Mouse (Mus musculus) B cell, adult 2 months (primary cell): ENCODE results near the gene Tarsl2.

Source experiments
- DNase-seq, 2 experiments: peaks; one replicate each; pipeline ENCODE4 v3.0.0; 2022

The Tarsl2 gene

GRCm38 (mm10) chr7:65663225-65663790 is 18.6 kb downstream of the Tarsl2 start:
- DNase-seq: no peak

- DNase-seq: no peak
These were observed 19.2 kb downstream of the Tarsl2 start for GRCm38 (mm10) chr7:65663886-65664285.

DNA sequence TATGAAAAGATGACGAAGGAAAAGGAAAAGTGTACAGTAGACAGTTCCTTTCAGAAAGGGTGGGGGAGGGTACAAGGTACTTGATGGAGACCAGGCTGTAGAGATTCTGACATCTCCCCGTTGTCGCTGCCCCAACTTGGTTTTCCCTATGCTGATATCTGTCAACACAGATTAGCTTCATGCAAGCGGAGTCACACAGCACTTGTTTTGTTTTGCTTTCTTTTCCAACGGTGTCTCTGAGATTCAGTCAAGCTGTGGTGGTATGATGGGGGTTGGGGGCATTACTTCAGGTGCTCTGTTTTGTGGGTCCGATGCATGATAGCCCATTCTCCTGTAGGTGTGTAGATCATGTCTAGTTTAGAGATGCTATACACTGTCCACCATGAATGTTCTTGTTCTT is 22.8 kb downstream of the Tarsl2 start:
- DNase-seq: no peak

DNA sequence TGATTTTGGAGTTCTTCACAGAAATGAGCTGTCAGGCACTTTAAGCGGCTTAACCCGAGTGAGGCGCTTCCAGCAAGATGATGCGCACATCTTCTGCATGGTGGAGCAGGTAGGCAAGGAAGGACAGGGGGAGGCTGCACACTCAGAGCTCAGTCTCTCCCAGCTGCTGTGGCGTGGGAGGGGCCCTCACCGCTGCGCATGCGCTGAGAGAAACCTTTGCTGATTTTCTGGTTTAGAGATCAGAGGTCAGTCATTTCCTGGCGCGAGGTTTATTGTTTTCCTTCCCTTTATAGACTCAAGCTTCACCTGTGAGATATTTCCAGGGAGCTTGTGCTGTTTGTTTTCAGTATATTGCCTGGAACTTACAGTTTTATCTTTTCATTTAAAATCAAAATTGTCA is 33.4 kb downstream of the Tarsl2 start:
- no peak for DNase-seq

GRCm38 (mm10) chr7:65678900-65679595 is 34.4 kb downstream of the Tarsl2 start:
- no peak for DNase-seq

- DNase-seq: no peak
These were observed 36.5 kb downstream of the Tarsl2 start for GRCm38 (mm10) chr7:65681166-65681565.

DNA sequence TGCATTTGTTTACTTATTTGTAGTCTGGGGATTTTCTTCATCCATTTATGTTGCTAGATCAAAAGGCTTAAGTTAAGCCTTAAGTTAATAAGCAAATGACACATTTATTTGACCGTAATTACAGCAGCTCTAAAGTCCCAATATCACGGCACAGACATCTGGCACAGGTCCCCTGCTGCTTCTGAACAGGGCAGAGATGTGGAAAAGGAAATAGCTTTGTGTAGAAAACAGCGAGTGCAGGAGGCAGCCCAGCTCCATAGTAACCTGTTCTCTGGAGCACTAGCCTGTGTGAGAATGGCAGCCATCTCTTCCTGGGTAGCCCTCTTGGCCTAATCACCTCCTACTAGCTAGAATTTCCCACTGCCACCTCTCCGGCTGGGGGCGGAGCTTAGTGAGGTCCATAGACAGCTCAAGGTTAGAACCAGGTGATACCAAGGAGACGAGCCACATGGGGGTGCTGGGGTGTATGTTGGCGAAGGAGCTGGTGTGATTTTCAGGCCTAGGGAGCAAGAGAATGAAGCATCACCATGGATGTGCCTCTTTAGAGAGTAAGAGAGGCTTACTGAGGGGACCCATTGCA is 39.6 kb downstream of the Tarsl2 start:
- no peak for DNase-seq

DNA sequence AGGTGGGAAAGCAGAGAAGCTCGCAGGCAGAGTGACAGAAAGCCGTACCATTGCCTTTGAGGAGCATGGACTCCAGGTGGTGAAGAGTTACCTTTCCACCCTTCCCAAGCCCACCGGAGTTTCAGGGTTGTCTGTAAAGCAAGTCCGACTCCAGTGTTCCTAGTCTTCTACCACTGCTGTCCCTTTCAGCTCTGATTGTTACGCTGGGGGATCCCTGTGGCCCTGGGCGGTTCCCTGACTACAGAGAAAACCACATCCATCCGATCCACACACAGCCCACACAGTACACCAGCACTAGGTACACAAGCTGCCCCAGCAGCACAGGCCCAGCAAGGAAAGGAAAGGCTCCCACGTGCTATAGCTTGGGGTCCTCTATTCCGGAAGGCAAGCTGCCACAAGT is 42.0 kb downstream of the Tarsl2 start:
- DNase-seq: no peak

- DNase-seq: no peak
These were observed 46.2 kb downstream of the Tarsl2 start, which contains the start of gene Tm2d3 for GRCm38 (mm10) chr7:65690869-65691268. TSS of gene Tm2d3 (plus strand) at chr7:65691169.

- DNase-seq: no peak
These were observed 47.4 kb downstream of the Tarsl2 start for GRCm38 (mm10) chr7:65691929-65692605.

GRCm38 (mm10) chr7:65692883-65693282 is 48.2 kb downstream of the Tarsl2 start:
- DNase-seq: no peak

DNA sequence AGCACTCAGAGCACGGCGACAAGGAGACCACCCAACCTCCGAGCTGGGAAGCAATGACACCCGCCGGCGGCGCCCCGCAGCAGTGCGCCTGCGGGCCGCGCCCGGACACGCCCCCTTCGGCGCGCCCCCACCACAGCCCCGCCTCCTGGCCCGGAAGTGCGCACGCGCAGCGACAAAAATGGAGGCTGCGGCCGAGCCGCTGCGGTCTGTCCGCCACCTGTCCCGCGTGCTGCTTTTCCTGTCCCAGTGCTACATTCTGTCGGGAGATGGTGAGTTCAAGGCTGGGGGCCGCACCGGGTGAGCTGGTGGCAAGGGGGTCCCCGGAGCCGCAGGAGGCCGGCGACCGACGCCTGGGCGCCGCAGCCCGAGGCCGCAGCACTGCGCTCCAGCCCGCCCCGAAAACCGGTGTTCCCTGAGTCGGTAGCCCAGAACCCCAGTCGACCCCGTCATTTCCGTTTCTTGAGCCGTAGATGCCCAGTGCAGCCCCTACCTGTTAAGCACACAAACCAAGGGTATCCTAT is 48.7 kb downstream of the Tarsl2 start:
- DNase-seq: peak; percentile 93 to 94

GRCm38 (mm10) chr7:65696450-65696849 is 51.8 kb downstream of the Tarsl2 start:
- peak; percentile 34 to 37 for DNase-seq

DNA sequence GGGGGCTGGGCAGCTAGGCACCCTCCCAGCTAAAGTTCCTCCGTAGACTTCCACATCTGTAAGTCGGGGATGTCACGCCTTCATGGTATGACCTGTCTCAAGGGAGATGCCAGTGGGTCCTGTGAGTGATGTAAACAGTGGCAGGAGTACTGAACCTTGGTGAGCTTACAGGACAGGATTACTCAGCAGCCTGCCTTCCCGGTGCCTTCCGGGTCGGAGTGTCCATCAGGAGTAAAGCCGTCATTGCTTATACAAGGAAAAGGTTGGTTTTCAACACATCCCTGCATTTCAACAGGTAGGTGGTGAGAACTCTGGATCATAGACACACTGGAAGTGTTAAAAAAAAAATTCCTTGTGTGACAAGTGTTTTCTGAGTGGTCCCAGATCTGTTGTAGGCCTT is 57.4 kb downstream of the Tarsl2 start:
- DNase-seq: no peak

GRCm38 (mm10) chr7:65704818-65705242 is 60.1 kb downstream of the Tarsl2 start:
- DNase-seq: peak; percentile 76

DNA sequence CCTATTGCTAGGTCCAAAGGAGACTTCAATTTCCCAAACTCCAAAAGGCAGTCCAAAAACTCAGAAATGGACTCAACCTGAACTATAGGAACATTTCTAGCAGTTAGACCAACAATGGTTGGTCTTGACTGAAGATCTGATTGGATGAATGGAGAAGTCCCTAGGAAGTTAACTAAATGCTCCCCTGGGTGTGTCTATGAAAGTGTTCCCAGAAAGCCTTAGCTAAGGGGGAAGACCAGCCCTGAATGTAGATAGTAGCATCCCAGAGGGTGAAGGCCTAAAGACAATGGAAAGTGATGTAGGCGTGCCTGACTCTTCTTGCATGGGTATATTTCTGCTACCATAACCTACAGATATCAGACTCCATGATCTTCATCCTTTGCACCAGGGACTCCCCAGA is 63.8 kb downstream of the Tarsl2 start:
- no peak for DNase-seq

GRCm38 (mm10) chr7:65710301-65710700 is 65.6 kb downstream of the Tarsl2 start:
- no peak for DNase-seq

DNA sequence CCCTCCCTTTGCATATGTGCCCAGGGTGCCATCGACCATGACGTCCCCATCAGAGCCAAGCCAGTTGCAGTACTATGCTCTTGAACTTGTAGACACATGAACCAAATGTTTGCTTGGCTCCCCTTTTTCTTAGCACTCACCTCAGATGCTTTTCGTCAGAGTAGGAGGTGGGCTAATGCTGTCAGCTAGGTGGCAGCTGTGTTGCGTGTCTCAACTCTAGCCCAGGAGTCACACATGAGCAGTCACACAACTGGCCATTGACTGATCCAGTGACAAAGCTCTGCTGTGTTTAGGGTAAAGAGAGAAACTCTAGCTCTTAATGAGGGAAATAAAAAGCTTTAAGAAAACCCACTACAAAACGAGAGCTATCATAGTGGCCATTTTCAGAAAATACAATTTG is 69.1 kb downstream of the Tarsl2 start:
- no peak for DNase-seq

GRCm38 (mm10) chr7:65714304-65714703 is 69.6 kb downstream of the Tarsl2 start:
- no peak for DNase-seq

DNA sequence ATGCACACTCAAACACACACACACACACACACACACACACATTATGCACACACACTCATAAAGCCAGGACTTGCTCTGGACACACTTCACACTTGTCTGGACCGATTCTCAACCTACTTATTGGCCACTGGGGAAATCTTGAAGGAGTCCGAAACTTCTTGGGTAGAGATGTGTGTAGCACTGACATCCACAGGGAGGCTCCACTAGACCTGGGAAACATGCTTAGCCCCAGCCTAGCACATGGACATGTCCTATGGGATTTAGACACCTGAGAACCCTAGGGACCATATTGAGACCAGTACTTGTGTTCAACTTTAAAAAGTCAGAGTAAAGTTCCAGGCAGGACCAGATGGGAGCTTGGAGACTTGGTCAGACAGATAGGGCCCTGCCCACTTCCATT is 89.3 kb downstream of the Tarsl2 start:
- no peak for DNase-seq

DNA sequence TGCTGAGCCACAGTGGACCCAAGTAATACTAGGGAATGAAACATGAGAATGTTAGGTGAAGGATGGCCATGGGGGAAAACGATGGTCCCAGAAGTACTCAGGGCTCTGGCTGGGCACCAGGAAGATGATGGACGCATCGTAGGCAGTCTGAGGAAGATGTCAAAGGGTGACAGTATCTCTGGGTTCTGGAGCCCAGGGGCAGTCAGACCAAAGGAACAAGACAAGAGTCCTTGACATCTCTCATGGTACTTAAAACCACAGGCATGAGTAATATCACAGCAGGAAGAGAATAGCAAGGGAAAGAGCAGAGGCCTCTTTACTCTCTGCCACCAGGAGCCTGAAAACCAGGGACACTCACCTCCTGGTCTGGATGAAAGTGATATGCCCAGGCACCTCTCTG is 90.6 kb downstream of the Tarsl2 start:
- DNase-seq: no peak

GRCm38 (mm10) chr7:65737286-65738040 is 92.8 kb downstream of the Tarsl2 start:
- no peak for DNase-seq
